ENCODE assay signal across 10 mouse cellular contexts in genomic region chrX:151049661-151050215, GRCm38 (mm10). TPM values are rescaled to one million over a fixed set of nuclear protein-coding genes. Genes with fewer than 3 reads are reported as not detected.
DNase-seq lines count a peak whose midpoint lies in the region; ATAC-seq and TF ChIP-seq lines count a peak whose summit lies in the region.
"Had no signal": no experiment of that assay in that cellular context is flagged by ENCODE, and none has a peak within 500 bp of the region (broad histone marks: within the 10 kb centered on the region; RNA-seq: fewer than 3 reads in every experiment).

No protein-coding gene starts in this region.

- no peaks in the 10 kb centered on the region for H3K36me3 ChIP-seq in heart, embryonic 13.5 days
- H3K36me3 ChIP-seq in stomach, embryonic 14.5 days (ENCODE audit: control insufficient read depth, insufficient read depth, low read length) = no peaks in the 10 kb centered on the region
- H3K36me3 ChIP-seq in stomach, postnatal 0 days (ENCODE audit: control insufficient read depth, insufficient read depth, low read length) = no peaks in the 10 kb centered on the region
- H3K36me3 ChIP-seq in limb, embryonic 13.5 days = no peaks in the 10 kb centered on the region

- H3K4me3 ChIP-seq in heart, embryonic 13.5 days = no peak overlapping the region
- no peak overlapping the region for H3K4me3 ChIP-seq in stomach, embryonic 14.5 days (ENCODE audit: low read depth, low read length)
- H3K4me3 ChIP-seq in stomach, postnatal 0 days (ENCODE audit: low read depth, low read length) = no peak overlapping the region
- H3K4me3 ChIP-seq in limb, embryonic 13.5 days = peak overlapping the region; percentile 67
- no peak overlapping the region for H3K4me3 ChIP-seq in cerebellum, adult 2 months (replicated peaks; ENCODE audit: insufficient read depth, low read depth, low read length)

- TF ChIP-seq POLR2A in cerebellum, adult 2 months (IDR thresholded peaks at IDR 0.05; ENCODE audit: borderline replicate concordance, insufficient read depth, low read length) = no peak

- H3K4me2 ChIP-seq in heart, embryonic 13.5 days = peak overlapping the region; percentile 76
- peak overlapping the region; percentile 53; the same call in 1 of the 2 replicates for H3K4me2 ChIP-seq in stomach, embryonic 14.5 days (replicated peaks; ENCODE audit: low read depth, low read length)
- H3K4me2 ChIP-seq in stomach, postnatal 0 days (replicated peaks; ENCODE audit: low read depth) = no peak overlapping the region
- peak overlapping the region; percentile 75 for H3K4me2 ChIP-seq in limb, embryonic 13.5 days (replicated peaks)

- no peak for ATAC-seq in heart, embryonic 13.5 days (ENCODE audit: extremely low read depth, insufficient number of reproducible peaks, low FRiP score, low TSS enrichment)
- no peak for ATAC-seq in stomach, embryonic 14.5 days (ENCODE audit: insufficient number of reproducible peaks, insufficient read depth, low FRiP score, low read depth)
- ATAC-seq in stomach, postnatal 0 days (ENCODE audit: low FRiP score, low TSS enrichment) = no peak
- no peak for ATAC-seq in limb, embryonic 13.5 days (ENCODE audit: low FRiP score, low read depth)

- no peak for TF ChIP-seq CTCF in stomach, postnatal 0 days (IDR thresholded peaks at IDR 0.05; ENCODE audit: low read depth)
- TF ChIP-seq CTCF in cerebellum, adult 2 months (IDR thresholded peaks at IDR 0.05; ENCODE audit: borderline replicate concordance, insufficient read depth, low read depth, low read length) = no peak

- DNase-seq in heart, adult 11 months = no peak
- DNase-seq in stomach, postnatal 0 days (ENCODE audit: low spot score) = no peak
- DNase-seq in cerebellum, adult 2 months = no peak
- no peak for DNase-seq in urinary bladder, adult 2 months (ENCODE audit: low spot score)
- DNase-seq in urinary bladder, adult 18-20 months (ENCODE audit: low spot score in 2 of 2) = no peak
- DNase-seq: kidney, postnatal 36 days; lung, postnatal 14 days had no signal

- no peaks in the 10 kb centered on the region for H3K27me3 ChIP-seq in heart, embryonic 13.5 days (replicated peaks)
- no peaks in the 10 kb centered on the region for H3K27me3 ChIP-seq in stomach, embryonic 14.5 days (ENCODE audit: control insufficient read depth, insufficient read depth, low read length)
- no peaks in the 10 kb centered on the region for H3K27me3 ChIP-seq in stomach, postnatal 0 days (ENCODE audit: control insufficient read depth, insufficient read depth, low read length)
- peaks cover 10% of the 10 kb centered on the region; the same call in 1 of the 2 replicates for H3K27me3 ChIP-seq in limb, embryonic 13.5 days
- no peaks in the 10 kb centered on the region for H3K27me3 ChIP-seq in cerebellum, adult 2 months (ENCODE audit: control insufficient read depth, insufficient read depth, low read length)

- peaks cover 41% of the 10 kb centered on the region for H3K4me1 ChIP-seq in heart, embryonic 13.5 days
- H3K4me1 ChIP-seq in stomach, embryonic 14.5 days (ENCODE audit: control insufficient read depth, insufficient read depth, low read length) = peaks cover 13% of the 10 kb centered on the region; the same call in 1 of the 2 replicates
- H3K4me1 ChIP-seq in stomach, postnatal 0 days (replicated peaks; ENCODE audit: control insufficient read depth, insufficient read depth) = no peaks in the 10 kb centered on the region
- H3K4me1 ChIP-seq in limb, embryonic 13.5 days = peaks cover 36% of the 10 kb centered on the region
- peaks cover 11% of the 10 kb centered on the region for H3K4me1 ChIP-seq in cerebellum, adult 2 months (ENCODE audit: control insufficient read depth, insufficient read depth, low read length)

- 64% methylated on average over 8 of the region's 8 CpGs for WGBS in heart, embryonic 13.5 days
- WGBS in stomach, embryonic 14.5 days = 53% methylated on average over 8 of the region's 8 CpGs
- WGBS in stomach, postnatal 0 days = 59% methylated on average over 8 of the region's 8 CpGs
- WGBS in limb, embryonic 13.5 days = 58% methylated on average over 8 of the region's 8 CpGs
- 56% methylated on average over 8 of the region's 8 CpGs for whole genome bisulfite sequencing in cerebellum, adult 2 months

- H3K9me3 ChIP-seq in heart, embryonic 13.5 days = no peaks in the 10 kb centered on the region
- H3K9me3 ChIP-seq in stomach, embryonic 14.5 days (ENCODE audit: control insufficient read depth, low read depth, low read length) = no peaks in the 10 kb centered on the region
- H3K9me3 ChIP-seq in stomach, postnatal 0 days (ENCODE audit: control insufficient read depth, low read length) = no peaks in the 10 kb centered on the region
- H3K9me3 ChIP-seq in limb, embryonic 13.5 days = peaks cover 2% of the 10 kb centered on the region; the same call in 1 of the 2 replicates

- TF ChIP-seq EP300 in stomach, postnatal 0 days (optimal IDR thresholded peaks at IDR 0.05) = no peak

- no peak overlapping the region for H3K9ac ChIP-seq in heart, embryonic 13.5 days
- H3K9ac ChIP-seq in stomach, embryonic 14.5 days (replicated peaks; ENCODE audit: low read depth, low read length) = no peak overlapping the region
- no peak overlapping the region for H3K9ac ChIP-seq in stomach, postnatal 0 days (ENCODE audit: low read length)
- no peak overlapping the region for H3K9ac ChIP-seq in limb, embryonic 13.5 days

- H3K27ac ChIP-seq in heart, embryonic 13.5 days (replicated peaks) = no peak overlapping the region
- no peak overlapping the region for H3K27ac ChIP-seq in stomach, embryonic 14.5 days (ENCODE audit: low read length)
- H3K27ac ChIP-seq in stomach, postnatal 0 days (replicated peaks) = no peak overlapping the region
- no peak overlapping the region for H3K27ac ChIP-seq in limb, embryonic 13.5 days
- no peak overlapping the region for H3K27ac ChIP-seq in cerebellum, adult 2 months (ENCODE audit: insufficient read depth, low read length)

RNA-seq across cellular contexts. Expression of gene Fgd1, which starts 3.8 kb away (rescaled TPM):
- polyA plus RNA-seq in heart, embryonic 13.5 days (2015; fragmentation: Nextera tagmentation; extraction: Ambion mirVana) = 6.4 and 6.9 TPM in 2 replicates
- polyA plus RNA-seq in stomach, embryonic 14.5 days (2014; fragmentation: Nextera tagmentation; extraction: Ambion mirVana) = 11.5 and 13.1 TPM in 2 replicates
- 2.8 and 3.1 TPM in 2 replicates for polyA plus RNA-seq in stomach, postnatal 0 days (2015; fragmentation: Nextera tagmentation; extraction: Ambion mirVana)
- polyA plus RNA-seq in limb, embryonic 13.5 days (2015; fragmentation: Nextera tagmentation; extraction: Ambion mirVana) = 15.5 and 16.3 TPM in 2 replicates
- polyA plus RNA-seq in cerebellum, adult 2 months (2012; rRNA removed) = 16.8 and 16.9 TPM in 2 replicates
- 8.5 and 11.5 TPM in 2 replicates for polyA plus RNA-seq in urinary bladder, adult 2 months (2012; rRNA removed)

RNA-seq across cellular contexts. Expression of gene Gnl3l, which starts 32.6 kb away (rescaled TPM):
- polyA plus RNA-seq in heart, embryonic 13.5 days (2015; fragmentation: Nextera tagmentation; extraction: Ambion mirVana) = 22.4 and 23.3 TPM in 2 replicates
- 28.1 and 29.4 TPM in 2 replicates for polyA plus RNA-seq in stomach, embryonic 14.5 days (2014; fragmentation: Nextera tagmentation; extraction: Ambion mirVana)
- 13.0 and 15.2 TPM in 2 replicates for polyA plus RNA-seq in stomach, postnatal 0 days (2015; fragmentation: Nextera tagmentation; extraction: Ambion mirVana)
- polyA plus RNA-seq in limb, embryonic 13.5 days (2015; fragmentation: Nextera tagmentation; extraction: Ambion mirVana) = 26.4 and 26.5 TPM in 2 replicates
- polyA plus RNA-seq in cerebellum, adult 2 months (2012; rRNA removed) = 85.2 and 87.4 TPM in 2 replicates
- 16.9 and 19.6 TPM in 2 replicates for polyA plus RNA-seq in urinary bladder, adult 2 months (2012; rRNA removed)

RNA-seq across cellular contexts. Expression of gene Tsr2, which starts 46.6 kb away (rescaled TPM):
- 16.7 and 20.0 TPM in 2 replicates for polyA plus RNA-seq in heart, embryonic 13.5 days (2015; fragmentation: Nextera tagmentation; extraction: Ambion mirVana)
- polyA plus RNA-seq in stomach, embryonic 14.5 days (2014; fragmentation: Nextera tagmentation; extraction: Ambion mirVana) = 34.2 and 37.1 TPM in 2 replicates
- polyA plus RNA-seq in stomach, postnatal 0 days (2015; fragmentation: Nextera tagmentation; extraction: Ambion mirVana) = 16.3 and 16.9 TPM in 2 replicates
- 43.0 and 44.8 TPM in 2 replicates for polyA plus RNA-seq in limb, embryonic 13.5 days (2015; fragmentation: Nextera tagmentation; extraction: Ambion mirVana)
- 54.3 and 58.7 TPM in 2 replicates for polyA plus RNA-seq in cerebellum, adult 2 months (2012; rRNA removed)
- polyA plus RNA-seq in urinary bladder, adult 2 months (2012; rRNA removed) = 24.1 and 25.0 TPM in 2 replicates
